19 mouse cellular contexts compared by ENCODE assay signal in the genomic region with DNA sequence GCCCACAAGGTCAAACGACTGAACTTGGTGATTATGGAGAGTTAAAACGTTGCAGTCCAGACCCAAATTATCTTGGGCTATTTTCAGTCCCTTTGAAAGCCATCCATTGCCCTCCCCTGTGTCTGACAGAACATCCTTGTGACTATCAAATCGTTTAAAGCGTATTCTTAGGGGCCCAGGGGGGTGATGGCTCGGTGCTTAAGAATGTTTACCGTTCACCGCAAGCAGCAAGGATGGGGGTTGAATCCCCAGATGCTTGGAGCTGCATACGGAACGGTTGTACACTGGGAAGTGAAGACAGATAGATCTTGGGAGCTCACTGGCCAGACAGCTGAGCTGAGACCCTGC. TPM values are rescaled to one million over a fixed set of nuclear protein-coding genes. Genes with fewer than 3 reads are reported as not detected.
DNase-seq lines count a peak whose midpoint lies in the region; ATAC-seq lines count a peak whose summit lies in the region.
"Had no signal": no experiment of that assay in that cellular context is flagged by ENCODE, and none has a peak within 500 bp of the region (broad histone marks: within the 10 kb centered on the region; RNA-seq: fewer than 3 reads in every experiment).

No protein-coding gene starts in this region.

- H3K4me2 ChIP-seq in embryonic facial prominence, embryonic 13.5 days = no peak overlapping the region
- no peak overlapping the region for H3K4me2 ChIP-seq in hindbrain, embryonic 11.5 days (replicated peaks; ENCODE audit: low read depth, low read length)
- H3K4me2 ChIP-seq in hindbrain, embryonic 14.5 days (replicated peaks) = no peak overlapping the region
- no peak overlapping the region for H3K4me2 ChIP-seq in midbrain, embryonic 14.5 days (ENCODE audit: low read length)
- H3K4me2 ChIP-seq: forebrain, embryonic 15.5 days; heart, embryonic 15.5 days; hindbrain, embryonic 12.5 days; intestine, embryonic 15.5 days had no signal

- ATAC-seq in embryonic facial prominence, embryonic 13.5 days (ENCODE audit: insufficient number of reproducible peaks, insufficient read depth, low FRiP score, low TSS enrichment, low read depth) = no peak
- ATAC-seq in hindbrain, embryonic 11.5 days (ENCODE audit: low FRiP score) = no peak
- no peak for ATAC-seq in hindbrain, embryonic 14.5 days (ENCODE audit: low FRiP score)
- no peak for ATAC-seq in midbrain, embryonic 14.5 days (ENCODE audit: low FRiP score, low TSS enrichment)
- ATAC-seq in granulocyte monocyte progenitor cell, adult 5-6 weeks (replicated peaks; ENCODE audit: poor library complexity, severe bottlenecking) = no peak
- ATAC-seq: forebrain, embryonic 15.5 days; intestine, embryonic 15.5 days; Patski had no signal

- H3K9ac ChIP-seq in embryonic facial prominence, embryonic 13.5 days = no peak overlapping the region
- no peak overlapping the region for H3K9ac ChIP-seq in hindbrain, embryonic 11.5 days (ENCODE audit: low read depth, low read length)
- no peak overlapping the region for H3K9ac ChIP-seq in hindbrain, embryonic 14.5 days
- H3K9ac ChIP-seq in midbrain, embryonic 14.5 days (replicated peaks; ENCODE audit: low read length) = no peak overlapping the region
- H3K9ac ChIP-seq: forebrain, embryonic 15.5 days; heart, embryonic 15.5 days; hindbrain, embryonic 12.5 days; intestine, embryonic 15.5 days had no signal

- WGBS in embryonic facial prominence, embryonic 13.5 days = 40% methylated on average over 9 of the region's 9 CpGs
- WGBS in embryonic facial prominence, embryonic 10.5 days = 45% methylated on average over 9 of the region's 9 CpGs
- WGBS in hindbrain, embryonic 11.5 days = 46% methylated on average over 9 of the region's 9 CpGs
- 43% methylated on average over 9 of the region's 9 CpGs for WGBS in hindbrain, embryonic 14.5 days
- WGBS in midbrain, embryonic 10.5 days = 61% methylated on average over 9 of the region's 9 CpGs
- WGBS in midbrain, embryonic 14.5 days = 39% methylated on average over 9 of the region's 9 CpGs

- H3K36me3 ChIP-seq in embryonic facial prominence, embryonic 13.5 days = no peaks in the 10 kb centered on the region
- H3K36me3 ChIP-seq in embryonic facial prominence, embryonic 10.5 days (replicated peaks) = no peaks in the 10 kb centered on the region
- H3K36me3 ChIP-seq in hindbrain, embryonic 11.5 days (ENCODE audit: control insufficient read depth, insufficient read depth, low read length) = no peaks in the 10 kb centered on the region
- H3K36me3 ChIP-seq in hindbrain, embryonic 14.5 days (replicated peaks; ENCODE audit: control insufficient read depth, insufficient read depth) = no peaks in the 10 kb centered on the region
- no peaks in the 10 kb centered on the region for H3K36me3 ChIP-seq in midbrain, embryonic 10.5 days
- H3K36me3 ChIP-seq in midbrain, embryonic 14.5 days (ENCODE audit: control insufficient read depth, insufficient read depth, low read length) = no peaks in the 10 kb centered on the region
- H3K36me3 ChIP-seq: forebrain, embryonic 15.5 days; heart, embryonic 15.5 days; hindbrain, embryonic 12.5 days; intestine, embryonic 15.5 days had no signal

- no peaks in the 10 kb centered on the region for H3K27me3 ChIP-seq in embryonic facial prominence, embryonic 13.5 days
- H3K27me3 ChIP-seq in embryonic facial prominence, embryonic 10.5 days (replicated peaks; ENCODE audit: low read depth, poor library complexity, severe bottlenecking) = no peaks in the 10 kb centered on the region
- H3K27me3 ChIP-seq in hindbrain, embryonic 11.5 days (ENCODE audit: control insufficient read depth, insufficient read depth, low read length) = no peaks in the 10 kb centered on the region
- H3K27me3 ChIP-seq in hindbrain, embryonic 14.5 days (ENCODE audit: control insufficient read depth, insufficient read depth, low read length) = no peaks in the 10 kb centered on the region
- H3K27me3 ChIP-seq in midbrain, embryonic 10.5 days (ENCODE audit: low read depth, poor library complexity, severe bottlenecking) = no peaks in the 10 kb centered on the region
- H3K27me3 ChIP-seq in midbrain, embryonic 14.5 days (ENCODE audit: control insufficient read depth, insufficient read depth, low read length) = no peaks in the 10 kb centered on the region
- H3K27me3 ChIP-seq: forebrain, embryonic 15.5 days; intestine, embryonic 15.5 days had no signal

- no peak overlapping the region for H3K4me3 ChIP-seq in embryonic facial prominence, embryonic 13.5 days
- H3K4me3 ChIP-seq in embryonic facial prominence, embryonic 10.5 days = no peak overlapping the region
- H3K4me3 ChIP-seq in hindbrain, embryonic 11.5 days (ENCODE audit: low read depth, low read length) = no peak overlapping the region
- H3K4me3 ChIP-seq in hindbrain, embryonic 14.5 days (replicated peaks; ENCODE audit: low read length) = no peak overlapping the region
- no peak overlapping the region for H3K4me3 ChIP-seq in midbrain, embryonic 10.5 days
- no peak overlapping the region for H3K4me3 ChIP-seq in midbrain, embryonic 14.5 days (replicated peaks; ENCODE audit: low read depth, low read length)
- H3K4me3 ChIP-seq: forebrain, embryonic 15.5 days; heart, embryonic 15.5 days; hindbrain, embryonic 12.5 days; intestine, embryonic 15.5 days had no signal

- H3K27ac ChIP-seq in embryonic facial prominence, embryonic 13.5 days = peak overlapping the region; percentile 66; the same call in 1 of the 2 replicates
- H3K27ac ChIP-seq in embryonic facial prominence, embryonic 10.5 days (replicated peaks) = no peak overlapping the region
- H3K27ac ChIP-seq in hindbrain, embryonic 11.5 days (ENCODE audit: low read depth, low read length) = peak overlapping the region; percentile 6; the same call in 1 of the 2 replicates
- no peak overlapping the region for H3K27ac ChIP-seq in hindbrain, embryonic 14.5 days
- peak overlapping the region; percentile 72 for H3K27ac ChIP-seq in midbrain, embryonic 10.5 days (replicated peaks)
- H3K27ac ChIP-seq in midbrain, embryonic 14.5 days (replicated peaks; ENCODE audit: low read depth, low read length) = no peak overlapping the region
- H3K27ac ChIP-seq: forebrain, embryonic 15.5 days; heart, embryonic 15.5 days; hindbrain, embryonic 12.5 days had no signal

- no peak for DNase-seq in embryonic facial prominence, embryonic 10.5 days (ENCODE audit: low spot score)
- no peak for DNase-seq in hindbrain, embryonic 11.5 days (ENCODE audit: low spot score)
- DNase-seq in hindbrain, embryonic 14.5 days (ENCODE audit: low spot score) = no peak
- no peak for DNase-seq in midbrain, embryonic 10.5 days (ENCODE audit: low spot score)
- DNase-seq in midbrain, embryonic 14.5 days = no peak
- DNase-seq: adrenal gland, adult 8-10 months; adrenal gland, postnatal 36 days; cerebellum, adult 2 months; cerebellum, postnatal 10 days; gastrocnemius, postnatal 36 days had no signal

- H3K4me1 ChIP-seq in embryonic facial prominence, embryonic 13.5 days = peaks cover 29% of the 10 kb centered on the region
- peaks cover 35% of the 10 kb centered on the region for H3K4me1 ChIP-seq in embryonic facial prominence, embryonic 10.5 days
- H3K4me1 ChIP-seq in hindbrain, embryonic 11.5 days (replicated peaks; ENCODE audit: control insufficient read depth, insufficient read depth, low read length) = peaks cover 4% of the 10 kb centered on the region
- peaks cover 14% of the 10 kb centered on the region for H3K4me1 ChIP-seq in hindbrain, embryonic 14.5 days (replicated peaks; ENCODE audit: control insufficient read depth, insufficient read depth, low read length)
- H3K4me1 ChIP-seq in midbrain, embryonic 10.5 days = peaks cover 48% of the 10 kb centered on the region
- peaks cover 21% of the 10 kb centered on the region; the same call in 1 of the 2 replicates for H3K4me1 ChIP-seq in midbrain, embryonic 14.5 days (ENCODE audit: control insufficient read depth, insufficient read depth, low read length)

- no peaks in the 10 kb centered on the region for H3K9me3 ChIP-seq in embryonic facial prominence, embryonic 13.5 days
- H3K9me3 ChIP-seq in embryonic facial prominence, embryonic 10.5 days = no peaks in the 10 kb centered on the region
- H3K9me3 ChIP-seq in hindbrain, embryonic 11.5 days (ENCODE audit: control insufficient read depth, low read length) = no peaks in the 10 kb centered on the region
- H3K9me3 ChIP-seq in hindbrain, embryonic 14.5 days (ENCODE audit: control insufficient read depth, low read length) = no peaks in the 10 kb centered on the region
- no peaks in the 10 kb centered on the region for H3K9me3 ChIP-seq in midbrain, embryonic 10.5 days (replicated peaks)
- H3K9me3 ChIP-seq in midbrain, embryonic 14.5 days (ENCODE audit: control insufficient read depth, low read length) = no peaks in the 10 kb centered on the region
- H3K9me3 ChIP-seq: forebrain, embryonic 15.5 days; heart, embryonic 15.5 days; hindbrain, embryonic 12.5 days; intestine, embryonic 15.5 days had no signal

RNA-seq across cellular contexts. Expression of a gene that starts 52.7 kb away (rescaled TPM):
- 2.1 and 2.2 TPM in 2 replicates for polyA plus RNA-seq in embryonic facial prominence, embryonic 13.5 days (2015; fragmentation: Nextera tagmentation; extraction: Ambion mirVana)
- polyA plus RNA-seq in embryonic facial prominence, embryonic 10.5 days (2016; fragmentation: Nextera tagmentation; extraction: Ambion mirVana) = 1.2 and 1.4 TPM in 2 replicates
- polyA plus RNA-seq in hindbrain, embryonic 11.5 days (2014; fragmentation: Nextera tagmentation; extraction: Ambion mirVana) = 0.56 and 0.63 TPM in 2 replicates
- polyA plus RNA-seq in hindbrain, embryonic 14.5 days (2014; fragmentation: Nextera tagmentation; extraction: Ambion mirVana) = 0.87 and 1.4 TPM in 2 replicates
- 4.2 and 4.4 TPM in 2 replicates for polyA plus RNA-seq in midbrain, embryonic 10.5 days (2016; fragmentation: Nextera tagmentation; extraction: Ambion mirVana)
- 2.0 and 3.0 TPM in 2 replicates for polyA plus RNA-seq in midbrain, embryonic 14.5 days (2014; fragmentation: Nextera tagmentation; extraction: Ambion mirVana)
- 3.4 and 4.9 TPM in 2 replicates for total RNA-seq in granulocyte monocyte progenitor cell, adult 5-6 weeks (2014; fragmentation: Nextera tagmentation)
- 0.04 and 0.57 TPM in 2 replicates for total RNA-seq in granulocyte monocyte progenitor cell, adult 5-6 weeks (2017)
- total RNA-seq: adrenal gland, postnatal 36 days; heart, adult 18-20 months had no signal
- polyA plus RNA-seq: C2C12, Patski had no signal

Comparison
In these comparisons a context has a peak if more than half of its experiments do, and no peak if none do; other contexts are left out.
1. H3K27ac ChIP-seq: peak in embryonic facial prominence, embryonic 13.5 days (single experiment), hindbrain, embryonic 11.5 days (single experiment) and midbrain, embryonic 10.5 days (single experiment); none in embryonic facial prominence, embryonic 10.5 days (single experiment), hindbrain, embryonic 14.5 days (single experiment) and midbrain, embryonic 14.5 days (single experiment).